Mouse (Mus musculus) CD4-positive helper T cell, adult 2 months (primary cell): ENCODE data around the gene Gch1.

ENCODE experiments used
- DNase-seq: peaks from one replicate; pipeline ENCODE4 v3.0.0-alpha.2; 2012; ENCODE audit warnings: low read depth, missing footprints, low spot score

Gene Gch1

DNA sequence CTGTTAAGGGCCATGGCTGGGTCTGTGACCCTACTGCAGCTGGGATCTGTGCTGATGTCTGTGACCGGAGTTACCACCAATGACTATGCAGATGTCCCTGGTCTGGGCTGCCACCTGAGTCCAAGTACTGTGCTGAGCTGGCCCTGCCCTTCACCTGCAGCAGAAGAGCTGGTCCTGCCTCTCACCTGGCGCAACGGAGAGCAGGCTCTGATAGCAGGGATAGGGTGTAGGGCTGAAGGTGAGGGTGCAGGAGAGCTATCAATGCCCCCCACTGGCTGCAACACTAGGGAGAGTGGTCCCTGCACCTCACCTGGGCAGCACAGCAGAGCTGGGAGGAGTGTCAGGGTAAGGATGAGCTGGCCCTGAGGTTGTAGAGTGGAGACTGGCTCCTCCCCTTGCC lies 17.4 kb upstream of the Gch1 start:
- no peak for DNase-seq

DNA sequence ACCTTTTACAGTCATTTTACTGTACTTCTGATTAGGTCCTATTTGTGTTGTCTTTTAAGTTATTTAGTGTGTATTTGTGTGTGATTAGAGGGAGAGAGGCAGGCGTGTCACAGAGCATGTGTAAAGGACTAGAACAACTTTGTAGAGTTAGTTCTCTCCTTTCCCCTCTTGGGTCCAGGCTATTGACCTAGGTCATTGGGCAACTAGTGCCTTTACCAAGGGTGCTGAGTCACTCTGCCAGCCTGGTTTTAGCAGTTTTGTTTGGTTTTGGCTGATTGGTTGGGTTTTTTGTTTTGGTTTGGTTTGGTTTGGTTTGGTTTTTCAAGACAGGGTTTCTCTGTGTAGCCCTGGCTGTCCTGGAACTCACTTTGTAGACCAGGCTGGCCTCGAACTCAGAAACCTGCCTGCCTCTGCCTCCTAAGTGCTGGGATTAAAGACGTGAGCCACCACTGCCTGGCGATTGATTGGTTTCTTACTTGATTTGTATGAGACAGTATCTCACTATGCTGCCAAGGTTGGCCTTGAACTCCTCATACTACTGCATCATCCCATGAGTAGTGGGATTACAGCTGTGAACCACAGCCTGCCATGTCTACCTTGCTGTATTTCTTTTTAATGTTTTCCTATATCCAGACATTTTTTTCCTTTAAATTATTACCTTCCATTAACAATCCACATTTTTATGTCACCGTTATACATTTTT lies 16.2 kb upstream of the Gch1 start:
- no peak for DNase-seq

DNA sequence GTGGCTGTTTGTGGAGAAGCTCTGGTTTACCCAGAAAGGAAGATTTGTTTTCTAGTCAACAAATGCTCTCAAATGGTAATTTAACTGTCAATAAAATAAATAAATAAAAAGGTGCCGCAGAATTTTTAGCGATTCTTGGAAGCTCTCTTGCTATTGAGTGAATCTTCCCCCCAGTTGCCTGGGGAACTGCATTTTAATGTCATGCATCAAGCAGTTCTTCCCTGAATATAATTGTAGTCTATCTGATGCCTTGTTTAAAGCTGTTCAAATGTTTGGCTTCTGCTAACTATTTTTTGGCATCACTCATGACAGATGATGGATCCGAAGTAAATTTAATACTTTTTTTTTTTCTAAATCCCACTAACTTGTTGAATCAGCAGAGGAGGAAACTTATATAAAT lies 8.1 kb upstream of the Gch1 start:
- DNase-seq = no peak

DNA sequence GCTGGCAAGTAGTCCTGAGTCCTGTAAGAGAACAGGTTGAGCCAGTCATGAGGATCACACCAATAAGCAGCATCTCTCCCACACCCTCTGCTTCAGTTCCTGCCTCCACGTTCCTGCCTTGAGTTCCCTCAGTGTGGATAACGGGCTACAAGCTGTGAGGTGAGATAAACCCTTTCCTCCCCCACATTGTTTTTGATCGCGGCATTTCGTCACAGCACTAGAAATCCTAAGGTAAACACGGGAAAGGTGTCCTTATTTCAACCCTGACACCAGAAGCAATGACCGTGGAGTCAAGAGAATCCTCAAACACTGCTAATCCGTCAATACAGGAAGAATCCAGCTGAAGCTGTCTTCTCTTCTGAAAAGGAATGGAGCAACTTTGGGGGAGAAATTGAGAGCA lies 7.5 kb upstream of the Gch1 start:
- no peak for DNase-seq

DNA sequence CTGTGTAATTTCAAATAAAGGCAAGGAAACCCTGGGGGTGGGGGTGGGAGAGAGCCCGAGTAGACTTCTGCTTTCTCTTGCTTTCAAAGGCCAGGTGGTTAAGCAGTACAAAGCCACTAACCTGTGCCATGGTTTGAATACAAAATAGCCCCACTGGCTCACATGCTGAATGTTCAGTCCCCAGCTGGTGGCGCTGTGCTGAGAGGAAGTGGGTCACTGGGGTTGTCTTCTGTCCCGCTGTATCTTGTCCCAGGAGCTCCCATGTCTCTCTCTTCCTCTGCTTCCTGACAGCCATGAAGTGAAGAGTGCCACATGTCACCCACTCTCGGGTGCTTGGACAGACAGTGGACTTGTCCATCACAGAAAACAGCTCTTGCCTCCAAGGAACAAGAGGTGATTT lies 4.9 kb upstream of the Gch1 start:
- peak; percentile 50 for DNase-seq

DNA sequence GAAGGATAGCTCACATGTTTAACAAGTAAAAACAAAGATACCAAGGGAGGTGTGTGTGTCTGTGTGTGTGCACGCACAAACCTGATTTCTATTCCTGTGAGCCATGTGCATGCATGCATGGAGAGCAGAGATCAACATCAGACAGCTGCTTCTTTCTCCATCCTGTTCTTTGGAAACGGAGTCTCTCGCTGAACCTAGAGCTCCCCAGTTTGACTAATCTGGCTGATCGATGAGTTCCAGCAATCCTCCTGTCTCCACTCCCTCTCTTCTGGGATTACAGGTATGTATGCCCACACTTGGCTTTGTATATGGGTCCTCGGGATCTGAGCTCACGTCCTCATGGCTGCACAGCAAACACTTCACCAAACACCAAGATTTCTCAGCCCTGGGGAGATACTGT lies 4.3 kb upstream of the Gch1 start:
- no peak for DNase-seq

DNA sequence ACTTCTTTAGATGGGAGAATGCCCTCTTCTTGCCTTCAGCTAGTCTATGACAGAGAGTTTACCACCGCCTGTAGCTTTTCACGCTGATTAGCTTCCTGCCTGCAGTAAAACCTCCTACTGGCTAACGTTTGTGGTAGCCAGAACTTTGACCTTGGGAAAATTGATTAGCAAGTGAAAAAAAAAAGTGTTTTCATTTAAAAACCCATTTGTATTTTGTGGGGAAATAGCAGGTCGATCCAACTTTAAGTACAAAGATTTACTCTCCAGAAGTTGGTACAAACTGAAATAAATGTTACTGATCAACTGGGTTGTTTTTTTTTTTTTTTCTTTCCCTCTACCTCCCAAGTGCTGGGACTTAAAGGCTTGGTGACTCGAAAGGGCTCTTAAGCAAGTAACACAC lies 2.6 kb upstream of the Gch1 start:
- no peak for DNase-seq

DNA sequence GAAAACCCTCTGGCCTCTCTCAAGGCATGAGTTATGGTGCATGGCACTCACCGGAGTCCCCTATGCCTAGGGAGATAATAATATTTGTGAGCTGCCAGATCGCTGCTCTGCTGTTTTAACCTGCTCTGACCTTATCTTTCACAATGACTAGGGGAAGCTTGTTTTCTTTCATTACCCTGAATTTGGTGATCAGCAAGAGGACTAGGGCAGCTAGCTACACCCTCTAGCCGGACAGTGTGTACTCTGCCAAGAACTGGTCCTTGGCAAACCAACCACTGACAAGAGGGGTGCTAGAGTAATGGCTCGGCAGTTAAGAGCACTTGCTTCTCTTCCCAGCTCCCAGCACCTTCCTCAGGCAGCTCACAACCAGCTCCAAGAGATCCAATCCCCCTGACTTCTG lies 1.4 kb upstream of the Gch1 start:
- DNase-seq = no peak

DNA sequence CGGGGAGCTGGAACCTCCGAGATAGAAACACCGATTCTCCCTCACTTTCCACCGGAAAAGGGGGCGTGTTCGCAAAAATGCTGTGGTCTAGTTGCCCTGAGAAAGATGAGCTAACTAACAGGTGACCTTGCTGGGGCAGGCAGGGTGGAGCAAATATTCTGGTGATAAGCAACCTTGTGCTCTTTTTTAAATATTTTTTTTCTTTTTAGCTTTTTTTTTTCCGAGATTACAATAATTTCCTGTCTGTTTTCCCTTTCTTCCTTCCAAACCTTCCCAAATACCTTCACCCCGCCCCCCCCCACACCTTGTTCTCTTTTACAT lies 382 bp upstream of the Gch1 start:
- DNase-seq = no peak

DNA sequence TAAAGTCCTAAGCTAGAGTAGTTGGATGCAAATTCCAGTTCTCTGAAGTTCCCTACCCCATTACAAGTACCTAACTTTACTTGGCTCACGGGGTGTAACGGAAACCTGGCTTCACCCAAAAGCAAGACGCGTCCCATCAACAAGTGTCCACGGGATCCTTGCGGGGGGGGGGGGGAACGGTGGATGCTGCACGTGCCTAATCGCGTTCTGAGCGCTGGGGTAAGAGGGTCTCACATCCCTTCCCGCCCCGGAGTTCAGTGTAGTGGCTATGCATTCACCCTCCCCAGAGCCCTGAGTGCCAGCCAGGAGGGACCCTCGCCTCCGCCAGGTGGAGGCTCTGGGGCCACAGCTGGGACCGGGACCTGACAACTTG lies 752 bp downstream of the Gch1 start:
- no peak for DNase-seq

DNA sequence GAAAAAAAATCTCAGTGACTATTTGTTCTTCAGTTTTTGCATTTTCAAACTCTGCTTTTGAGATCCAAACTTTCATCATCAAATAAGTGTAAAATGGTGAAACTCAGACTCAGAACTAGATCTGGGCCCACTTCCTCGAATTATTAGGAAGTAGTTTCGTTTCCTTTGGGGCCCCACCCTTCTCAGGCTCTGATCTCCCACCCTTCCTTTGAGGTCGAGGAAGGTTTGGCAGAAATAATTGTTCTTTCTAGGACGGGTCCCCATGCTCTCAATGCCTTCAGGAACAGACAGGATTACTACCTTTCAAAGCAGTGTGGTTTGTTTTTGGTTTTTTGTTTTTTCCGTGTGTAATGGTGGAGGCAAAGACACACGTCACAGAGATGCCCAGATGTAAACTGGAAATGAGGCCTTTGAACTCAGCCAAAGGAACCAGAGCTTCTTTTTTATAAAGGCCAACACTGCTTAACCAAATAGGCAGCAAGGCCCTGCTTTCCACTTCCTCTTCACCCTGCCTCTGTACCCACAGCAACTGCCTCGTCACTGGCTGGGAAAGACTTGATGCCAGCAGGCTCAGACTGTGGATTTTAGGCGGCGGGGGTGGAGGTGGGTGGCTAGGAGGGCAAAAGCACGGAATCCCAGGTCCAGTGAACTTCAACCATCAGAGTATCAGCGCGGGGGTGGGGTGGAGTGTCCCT lies 1.4 kb downstream of the Gch1 start:
- peak; percentile 84 for DNase-seq

DNA sequence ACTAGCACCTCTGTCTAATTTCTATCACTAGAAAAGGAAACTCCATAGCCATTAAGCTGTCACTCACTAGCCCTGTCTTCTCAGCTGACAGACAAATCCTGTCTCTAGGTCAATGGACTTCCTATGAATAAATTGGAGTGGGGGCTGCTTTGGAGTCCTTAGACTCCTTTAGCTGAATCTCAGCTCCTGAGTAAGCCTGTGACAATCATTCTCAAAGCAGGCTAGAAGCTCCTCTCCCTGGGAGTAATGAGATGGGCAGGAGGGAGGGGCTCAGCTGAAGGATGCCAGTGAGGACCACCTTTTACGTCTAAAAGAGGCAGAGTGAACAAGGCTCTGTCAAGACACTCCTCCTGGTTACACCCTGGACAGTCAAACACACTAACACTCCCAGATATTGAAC lies 2.0 kb downstream of the Gch1 start:
- no peak for DNase-seq

DNA sequence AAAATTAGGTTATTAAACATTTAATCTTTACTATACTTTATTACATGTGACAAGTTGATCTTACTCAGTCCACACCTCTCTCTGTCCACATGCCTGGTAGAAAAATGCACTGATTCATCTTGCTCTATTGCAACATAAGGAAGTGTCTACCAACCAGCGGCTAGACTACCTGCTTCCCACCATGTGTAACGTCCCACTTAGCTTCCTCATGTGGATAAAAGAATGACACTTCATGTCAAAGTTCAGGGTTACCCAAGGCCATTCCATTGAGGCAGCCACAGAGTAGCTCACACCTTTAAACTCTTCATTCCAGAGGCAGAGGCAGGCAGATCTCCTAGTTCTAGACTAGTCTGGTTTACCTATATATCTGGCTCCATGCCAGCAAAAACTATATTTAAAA lies 2.7 kb downstream of the Gch1 start:
- no peak for DNase-seq

DNA sequence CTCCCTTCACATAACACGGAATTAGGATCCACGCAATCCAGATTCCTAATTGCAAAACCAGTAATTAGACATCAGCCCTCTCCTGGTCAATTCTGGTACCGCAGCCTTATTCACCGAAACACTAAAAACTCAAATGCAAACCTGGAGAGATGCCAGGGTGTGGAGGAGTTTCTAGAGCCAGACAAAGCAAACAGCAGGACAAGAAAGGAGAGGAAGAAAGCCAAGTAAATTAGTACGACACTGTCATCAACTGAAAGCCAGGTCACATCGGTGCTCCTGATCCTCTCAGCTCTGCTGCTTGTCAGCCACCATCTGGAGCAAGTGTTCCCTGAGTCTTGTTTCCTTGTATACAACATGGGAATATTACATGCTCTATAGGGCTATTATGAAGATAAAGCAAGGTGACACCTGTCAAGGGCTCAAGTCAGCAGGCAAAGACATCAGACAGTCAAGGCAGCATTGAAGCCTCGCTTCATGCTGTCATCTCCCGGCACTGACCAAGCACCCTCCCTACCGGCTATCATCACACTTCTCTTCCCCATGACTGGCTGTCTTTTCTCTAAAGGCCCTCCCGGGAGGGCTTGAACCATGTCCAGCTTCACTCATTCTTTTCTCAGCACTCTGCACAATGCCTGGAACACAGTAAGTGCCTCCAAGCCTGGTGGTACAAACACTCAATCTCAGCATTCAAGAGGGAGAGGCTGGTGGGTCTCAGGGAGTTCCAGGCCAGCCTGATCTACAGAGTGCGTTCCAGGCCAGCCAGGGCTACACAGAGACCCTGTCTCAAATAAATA lies 7.5 kb downstream of the Gch1 start:
- DNase-seq = no peak

DNA sequence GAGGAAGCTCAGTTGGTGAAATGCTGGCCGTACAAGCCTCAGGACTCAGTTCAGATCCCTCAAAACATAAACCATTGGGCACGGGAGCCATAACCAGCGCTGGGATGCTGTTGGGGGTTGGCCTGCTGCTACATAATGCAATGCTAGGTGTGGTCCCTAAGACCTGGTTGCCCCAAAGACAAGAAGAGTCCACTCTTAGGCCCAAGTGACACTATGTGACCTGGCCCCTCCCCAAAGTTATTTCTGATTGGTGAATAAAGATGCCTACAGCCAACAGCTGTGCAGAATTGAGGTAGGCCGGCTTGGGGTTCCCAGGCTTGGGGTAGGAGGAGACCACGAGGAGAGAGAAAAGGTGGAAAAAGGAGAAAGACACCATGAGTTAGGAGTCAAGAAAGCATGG lies 10.4 kb downstream of the Gch1 start:
- no peak for DNase-seq

DNA sequence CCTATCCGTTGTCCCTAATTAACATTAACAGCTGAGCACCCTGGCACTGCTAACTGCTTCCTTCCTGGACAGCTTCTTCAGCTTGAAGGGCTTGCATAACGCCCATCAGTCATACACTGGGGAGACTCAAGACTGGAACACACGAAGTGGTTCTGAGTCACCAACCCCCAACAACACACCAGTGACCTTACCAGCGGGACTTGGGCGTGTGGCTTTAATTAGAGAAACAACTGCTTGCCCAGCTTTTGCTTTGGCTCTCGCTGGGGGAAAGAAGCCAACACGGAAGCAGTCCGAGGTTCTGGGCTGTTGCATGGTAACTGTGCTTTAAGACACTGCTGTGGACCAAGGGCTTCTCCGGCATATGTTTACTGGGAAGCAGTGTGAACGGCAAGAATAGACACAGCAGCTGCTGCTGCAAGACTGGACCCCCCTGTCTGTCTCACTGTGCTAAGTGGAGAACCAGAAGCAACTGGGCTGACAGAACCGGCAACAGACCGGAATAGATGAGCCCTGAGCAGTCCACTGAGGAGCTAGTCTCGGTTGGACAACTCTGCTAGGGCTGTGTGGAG lies 11.3 kb downstream of the Gch1 start:
- DNase-seq = no peak

DNA sequence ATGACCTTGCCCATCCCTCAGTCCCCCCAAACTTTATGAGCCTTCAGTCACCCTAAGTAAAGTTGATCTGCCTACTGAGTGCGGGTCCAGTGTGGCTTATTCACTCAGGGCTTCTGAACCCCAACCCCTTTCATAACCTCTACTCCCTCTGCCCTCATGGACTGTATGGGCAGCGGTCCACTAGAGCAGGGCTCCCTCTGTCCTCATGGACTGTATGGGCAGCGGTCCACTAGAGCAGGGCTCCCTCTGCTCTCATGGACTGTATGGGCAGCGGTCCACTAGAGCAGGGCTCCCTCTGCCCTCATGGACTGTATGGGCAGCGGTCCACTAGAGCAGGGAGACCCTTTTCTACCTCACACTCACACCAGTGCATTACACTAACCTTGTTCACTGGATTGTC lies 13.0 kb downstream of the Gch1 start:
- DNase-seq = no peak

DNA sequence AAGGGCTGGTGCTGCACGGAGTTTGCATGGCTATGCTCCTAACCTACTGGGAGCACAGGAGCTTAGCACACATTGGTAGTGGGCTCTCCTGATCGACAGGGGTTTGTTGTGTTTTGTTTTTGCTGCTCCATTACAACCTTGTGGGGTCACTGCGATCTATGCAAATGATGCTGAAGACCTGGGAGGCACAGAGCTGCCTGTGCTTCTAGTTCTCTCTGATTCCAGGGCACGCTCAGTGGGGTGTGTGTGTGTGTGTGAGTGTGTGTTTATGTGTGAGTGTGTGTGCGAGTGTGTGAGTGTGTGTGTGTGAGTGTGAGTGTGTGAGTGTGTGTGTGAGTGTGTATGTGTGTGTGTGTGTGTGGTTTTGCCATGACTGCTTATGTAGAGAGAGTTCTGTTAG lies 14.1 kb downstream of the Gch1 start:
- DNase-seq = no peak

DNA sequence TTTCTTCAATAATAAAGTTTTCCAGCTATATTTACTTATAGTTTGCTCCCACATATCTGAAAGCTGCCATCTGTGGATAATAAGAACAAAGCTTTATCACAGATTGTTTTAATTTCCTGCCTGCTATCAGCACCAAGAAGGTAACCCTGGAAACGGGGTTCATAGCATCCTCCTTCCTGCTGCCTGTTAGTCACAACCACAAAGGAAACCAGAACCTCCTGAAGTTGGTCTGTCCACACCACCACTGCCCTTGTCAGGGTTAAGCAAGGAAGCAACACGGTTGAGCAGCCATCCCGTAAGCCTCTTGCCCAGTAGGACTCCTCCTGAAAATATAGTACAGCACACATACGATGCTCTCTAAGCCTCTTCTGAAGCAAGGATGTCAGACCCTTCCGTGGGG lies 17.1 kb downstream of the Gch1 start:
- DNase-seq = peak; percentile 53

DNA sequence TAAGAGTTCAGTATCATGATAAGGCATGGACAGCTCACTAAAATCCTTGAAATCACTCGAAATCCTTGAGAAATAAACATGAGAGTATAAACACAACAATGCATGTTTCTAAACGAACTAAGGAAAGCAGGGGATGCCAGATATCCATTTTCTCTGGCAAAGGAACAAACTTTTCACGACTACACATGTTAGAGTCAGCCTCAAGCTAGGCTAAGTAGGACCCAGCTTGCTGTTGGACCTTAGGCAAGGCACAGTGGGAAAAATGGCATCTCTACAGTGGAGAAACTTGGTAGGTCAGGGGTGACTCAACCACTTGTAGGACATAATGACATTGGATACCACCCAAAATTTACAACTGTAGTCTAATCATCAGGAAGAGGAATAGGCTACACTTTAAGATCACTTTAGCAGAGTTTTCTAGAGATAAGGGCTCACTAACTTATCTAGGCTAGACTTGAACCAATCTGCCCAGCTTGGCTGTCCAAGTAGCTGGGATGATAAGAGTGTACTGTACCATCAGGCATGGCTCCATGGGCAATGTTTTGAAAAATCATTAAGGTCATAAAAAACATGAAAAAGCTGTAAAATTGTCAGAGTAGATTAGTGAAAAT lies 18.6 kb downstream of the Gch1 start:
- DNase-seq = no peak

DNA sequence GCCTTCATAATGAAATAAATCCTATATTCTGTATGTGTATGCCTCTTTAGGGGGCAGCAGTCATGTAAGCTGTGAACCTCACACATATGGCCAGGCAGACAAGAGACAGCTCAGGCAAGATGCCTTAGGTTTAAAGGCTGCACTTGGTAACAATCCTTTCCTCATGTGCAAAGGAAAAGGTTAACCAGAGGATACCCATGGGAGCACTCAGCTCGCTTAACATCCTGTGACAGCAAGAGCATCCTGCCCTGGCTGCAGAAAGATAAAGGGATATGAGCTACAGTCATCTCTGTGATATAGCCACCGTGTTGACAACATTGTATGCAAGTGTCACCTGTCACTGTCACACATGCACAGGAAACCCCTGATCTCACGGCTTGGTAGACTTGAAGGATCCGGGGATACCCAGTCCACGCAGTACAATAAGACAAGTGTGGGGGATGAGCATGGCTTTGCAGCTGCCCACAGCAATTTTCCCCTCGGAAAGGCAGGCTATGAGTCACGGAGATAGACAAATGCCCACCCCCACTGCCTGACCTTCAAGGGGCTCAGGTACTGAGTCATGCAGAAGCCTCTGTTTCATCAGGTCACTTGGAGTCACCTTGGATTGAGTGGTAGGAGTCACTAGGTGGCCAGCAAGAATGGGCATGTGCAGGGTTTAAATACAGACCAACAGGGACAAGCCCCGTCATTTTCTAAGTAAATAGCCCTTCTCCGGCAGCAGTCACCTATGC lies 19.4 kb downstream of the Gch1 start:
- peak; percentile 14 for DNase-seq

DNA sequence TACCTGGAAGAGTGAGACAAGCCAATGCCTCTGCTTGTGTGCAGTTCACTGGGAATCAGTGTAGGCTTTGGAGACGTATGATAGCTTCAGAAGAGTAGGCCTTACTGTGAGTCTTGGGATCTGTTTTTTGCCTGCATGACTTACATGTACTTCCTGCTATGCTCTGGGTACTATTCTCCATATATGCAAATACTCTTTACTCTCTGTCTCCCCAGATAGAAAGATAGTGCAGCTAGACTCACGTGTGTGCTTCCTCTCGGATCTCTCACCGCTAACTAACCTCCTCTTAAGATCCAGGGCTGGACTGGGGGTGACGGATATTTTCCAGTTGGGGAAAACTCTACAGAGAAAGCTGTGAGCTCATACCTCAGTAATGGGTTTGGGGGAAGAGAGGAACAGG lies 23.5 kb downstream of the Gch1 start:
- DNase-seq = no peak
